Mouse (Mus musculus): ENCODE results near the gene 2010005H15Rik. TPM values are rescaled to one million over a fixed set of nuclear protein-coding genes. Genes with fewer than 3 reads are reported as not detected.

2010005H15Rik gene
- polyA plus RNA-seq, 1 experiment from 2014 or later = 0.90 TPM

Other genes starting within 250 kb of the 2010005H15Rik start
- gene Kpna1, start 242.7 kb upstream of the 2010005H15Rik start, polyA plus RNA-seq (2015; fragmentation: Nextera tagmentation; extraction: Ambion mirVana) = 37.2 and 41.6 TPM in 2 replicates
- 11.1 and 11.4 TPM in 2 replicates for gene Wdr5b, start 180.3 kb upstream of the 2010005H15Rik start, polyA plus RNA-seq (2015; fragmentation: Nextera tagmentation; extraction: Ambion mirVana)
- 413 and 417 TPM in 2 replicates for gene Fam162a, start 149.9 kb upstream of the 2010005H15Rik start, polyA plus RNA-seq (2015; fragmentation: Nextera tagmentation; extraction: Ambion mirVana)
- gene Ccdc58, start 149.8 kb upstream of the 2010005H15Rik start, polyA plus RNA-seq (2015; fragmentation: Nextera tagmentation; extraction: Ambion mirVana) = 87.5 and 91.8 TPM in 2 replicates
- gene Csta1, start 90.2 kb upstream of the 2010005H15Rik start, polyA plus RNA-seq (2015; fragmentation: Nextera tagmentation; extraction: Ambion mirVana) = 0.41 and 0.54 TPM in 2 replicates
- not detected in 2 replicates for gene Stfa2l1, start 64.7 kb upstream of the 2010005H15Rik start, polyA plus RNA-seq (2015; fragmentation: Nextera tagmentation; extraction: Ambion mirVana)
- 0.81 TPM in 1 of 2 replicates, not detected in the other for gene Gm5483, start 37.3 kb upstream of the 2010005H15Rik start, polyA plus RNA-seq (2015; fragmentation: Nextera tagmentation; extraction: Ambion mirVana)
- gene Gm5416, start 11.1 kb upstream of the 2010005H15Rik start, polyA plus RNA-seq (2015; fragmentation: Nextera tagmentation; extraction: Ambion mirVana) = not detected in 2 replicates
- gene Stfa1, start 55.5 kb downstream of the 2010005H15Rik start, polyA plus RNA-seq (2015; fragmentation: Nextera tagmentation; extraction: Ambion mirVana) = 2.3 and 2.5 TPM in 2 replicates
- not detected in 2 replicates for gene BC117090, start 112.9 kb downstream of the 2010005H15Rik start, polyA plus RNA-seq (2015; fragmentation: Nextera tagmentation; extraction: Ambion mirVana)
- gene BC100530, start 146.3 kb downstream of the 2010005H15Rik start, polyA plus RNA-seq (2015; fragmentation: Nextera tagmentation; extraction: Ambion mirVana) = 3.5 and 3.9 TPM in 2 replicates
- not detected in 2 replicates for gene Stfa2, start 187.0 kb downstream of the 2010005H15Rik start, polyA plus RNA-seq (2015; fragmentation: Nextera tagmentation; extraction: Ambion mirVana)
- 0.83 and 1.1 TPM in 2 replicates for gene Stfa3, start 233.9 kb downstream of the 2010005H15Rik start, polyA plus RNA-seq (2015; fragmentation: Nextera tagmentation; extraction: Ambion mirVana)

Data from limb, embryonic 13.5 days (tissue).